In the genomic region with DNA sequence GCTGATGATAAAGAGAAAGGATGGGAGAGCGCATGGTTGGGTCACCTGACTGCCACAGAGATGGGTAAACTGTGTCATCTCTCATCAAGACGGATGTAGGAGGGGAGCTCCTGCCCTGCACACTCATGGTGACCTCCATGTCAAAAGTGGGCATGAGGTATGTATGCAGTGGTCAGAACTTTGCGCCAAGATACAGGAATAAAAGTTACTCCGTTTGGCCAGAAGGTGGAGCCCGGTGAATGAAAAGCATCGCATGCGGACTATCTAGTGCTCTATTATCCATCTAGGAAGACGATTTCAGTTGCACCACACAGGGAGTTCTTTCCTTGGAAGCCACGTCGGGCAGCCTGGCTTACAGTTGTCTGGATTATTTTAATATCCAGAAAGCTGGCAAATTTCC, we compare ENCODE assay signal across 9 mouse cellular contexts. TPM values are rescaled to one million over a fixed set of nuclear protein-coding genes. Genes with fewer than 3 reads are reported as not detected.
DNase-seq lines count a peak whose midpoint lies in the region; TF ChIP-seq lines count a peak whose summit lies in the region.
"Had no signal": no experiment of that assay in that cellular context is flagged by ENCODE, and none has a peak within 500 bp of the region (broad histone marks: within the 10 kb centered on the region; RNA-seq: fewer than 3 reads in every experiment).

No protein-coding gene starts in this region.

- H3K27ac ChIP-seq in gastrocnemius, adult 2 months: no peak overlapping the region

- DNase-seq in gastrocnemius, adult 2 months: peak; percentile 19
- DNase-seq in gastrocnemius, adult 8-10 months (ENCODE audit: low spot score in 2 of 2): no peak
- peak; percentile 20 to 29 for DNase-seq in B cell, adult 2 months
- DNase-seq in cerebellum, adult 11-12 months: peak; percentile 2
- DNase-seq in frontal cortex, adult 2 months (ENCODE audit: extremely low spot score in 1 of 2, low spot score in 1 of 2): peak; percentile 3 to 76
- DNase-seq in layer of hippocampus, adult 8-10 months (ENCODE audit: low spot score in 2 of 2): peak; percentile 4 to 37
- peak; percentile 34 for DNase-seq in lung, postnatal 14 days
- DNase-seq in right cerebral cortex, postnatal 10 days (ENCODE audit: low spot score in 2 of 2): peak; percentile 51 to 75

- no peak overlapping the region for H3K4me3 ChIP-seq in gastrocnemius, adult 2 months

- TF ChIP-seq CTCF in gastrocnemius, adult 2 months (IDR thresholded peaks at IDR 0.05): peak; percentile 50

- intact Hi-C loops in gastrocnemius, adult 2 months (cut with DNase I): no loop called here

RNA-seq across cellular contexts. Expression of a gene that starts 22.0 kb away (rescaled TPM):
- not detected for total RNA-seq in gastrocnemius, adult 2 months (2021)
- under 1 TPM in 1 of 4 experiments, not detected in 3; 0.21 TPM for total RNA-seq in gastrocnemius, adult 8-10 months (2022)
- polyA plus RNA-seq in frontal cortex, adult 2 months (2012; rRNA removed): 0.13 and 0.14 TPM in 2 replicates
- under 1 TPM in 3 of 4 experiments, not detected in 1; 0.11 to 0.25 (median 0.20) TPM for total RNA-seq in layer of hippocampus, adult 8-10 months (2022)
- polyA plus RNA-seq: G1E had no signal

RNA-seq across cellular contexts. Expression of a gene that starts 52.8 kb away (rescaled TPM):
- 10 to 100 TPM; 29.7 to 32.1 TPM for total RNA-seq in gastrocnemius, adult 2 months (2021)
- total RNA-seq in gastrocnemius, adult 8-10 months (2022): 10 to 100 TPM; 25.5 to 31.4 (median 28.0) TPM
- 66.2 and 79.7 TPM in 2 replicates for polyA plus RNA-seq in frontal cortex, adult 2 months (2012; rRNA removed)
- total RNA-seq in layer of hippocampus, adult 8-10 months (2022): 10 to 100 TPM; 62.6 to 72.7 (median 69.0) TPM

Comparison
In these comparisons a context has a peak if more than half of its experiments do, and no peak if none do; other contexts are left out.
1. DNase-seq: peak in gastrocnemius, adult 2 months (single experiment), B cell, adult 2 months (2 of 2), cerebellum, adult 11-12 months (single experiment), frontal cortex, adult 2 months (2 of 2), layer of hippocampus, adult 8-10 months (2 of 2), lung, postnatal 14 days (single experiment) and right cerebral cortex, postnatal 10 days (2 of 2); none in gastrocnemius, adult 8-10 months (0 of 2).